ENCODE assay signal across 9 mouse cellular contexts in genomic region chr4:120667045-120667501, GRCm38 (mm10). TPM values are rescaled to one million over a fixed set of nuclear protein-coding genes. Genes with fewer than 3 reads are reported as not detected.
A peak's percentile ranks its signal among the peaks of the same experiment; 100 is the strongest.
DNase-seq lines count a peak whose midpoint lies in the region; ATAC-seq lines count a peak whose summit lies in the region.
"Had no signal": no experiment of that assay in that cellular context is flagged by ENCODE, and none has a peak within 500 bp of the region (broad histone marks: within the 10 kb centered on the region; RNA-seq: fewer than 3 reads in every experiment).

No protein-coding gene starts in this region.

- WGBS in embryonic facial prominence, embryonic 10.5 days = under 1% methylated on average over 50 of the region's 50 CpGs
- WGBS in liver, embryonic 13.5 days (ENCODE audit: insufficient replicate concordance) = under 1% methylated on average over 50 of the region's 50 CpGs

- peak; percentile 27 for ATAC-seq in liver, embryonic 13.5 days (ENCODE audit: low read depth)

- no peaks in the 10 kb centered on the region for H3K36me3 ChIP-seq in embryonic facial prominence, embryonic 10.5 days (replicated peaks)
- peaks cover 8% of the 10 kb centered on the region; the same call in 1 of the 2 replicates for H3K36me3 ChIP-seq in liver, embryonic 13.5 days

- peak overlapping the region; percentile 69 for H3K27ac ChIP-seq in embryonic facial prominence, embryonic 10.5 days (replicated peaks)
- H3K27ac ChIP-seq in liver, embryonic 13.5 days = peak overlapping the region; percentile 96

- H3K27me3 ChIP-seq in embryonic facial prominence, embryonic 10.5 days (replicated peaks; ENCODE audit: low read depth, poor library complexity, severe bottlenecking) = peaks cover 68% of the 10 kb centered on the region
- no peaks in the 10 kb centered on the region for H3K27me3 ChIP-seq in liver, embryonic 13.5 days

- H3K9ac ChIP-seq in liver, embryonic 13.5 days = peak overlapping the region; percentile 98

- H3K4me2 ChIP-seq in liver, embryonic 13.5 days = peak overlapping the region; percentile 91

- H3K4me1 ChIP-seq in embryonic facial prominence, embryonic 10.5 days = peaks cover 20% of the 10 kb centered on the region
- H3K4me1 ChIP-seq in liver, embryonic 13.5 days (replicated peaks) = peaks cover 86% of the 10 kb centered on the region

- H3K4me3 ChIP-seq in embryonic facial prominence, embryonic 10.5 days = peak overlapping the region; percentile 84
- H3K4me3 ChIP-seq in liver, embryonic 13.5 days (replicated peaks) = peak overlapping the region; percentile 94

- no peaks in the 10 kb centered on the region for H3K9me3 ChIP-seq in embryonic facial prominence, embryonic 10.5 days
- H3K9me3 ChIP-seq in liver, embryonic 13.5 days (replicated peaks) = no peaks in the 10 kb centered on the region

- DNase-seq in layer of hippocampus, postnatal 14 days (ENCODE audit: low spot score in 2 of 2) = peak; percentile 24 to 31
- DNase-seq in layer of hippocampus, adult 9-11 months = no peak
- DNase-seq in embryonic facial prominence, embryonic 10.5 days (ENCODE audit: low spot score) = peak; percentile 76
- peak; percentile 51 to 66 for DNase-seq in heart, adult 18-20 months
- DNase-seq in kidney, adult 11 months = peak; percentile 36
- DNase-seq in liver, embryonic 13.5 days = peak; percentile 54
- DNase-seq in naive thymus-derived CD4-positive, alpha-beta T cell, adult 2 months (ENCODE audit: low read depth) = peak; percentile 56
- peak; percentile 59 to 85 for DNase-seq in spleen, postnatal 4 days (ENCODE audit: low spot score in 2 of 2)

RNA-seq across cellular contexts. Expression of gene Cited4, which starts 0.7 kb away (rescaled TPM):
- 1 to 10 TPM; 2.6 to 4.0 TPM for total RNA-seq in layer of hippocampus, postnatal 14 days (2021)
- polyA plus RNA-seq in embryonic facial prominence, embryonic 10.5 days (2016; fragmentation: Nextera tagmentation; extraction: Ambion mirVana) = 9.9 and 10.3 TPM in 2 replicates
- 10 to 100 TPM; 35.6 to 51.5 TPM for total RNA-seq in heart, adult 18-20 months (2021)
- polyA plus RNA-seq in liver, embryonic 13.5 days (2015; fragmentation: Nextera tagmentation; extraction: Ambion mirVana) = 124 and 128 TPM in 2 replicates
- polyA plus RNA-seq: C2C12 had no signal

Comparison
In these comparisons a context has a peak if more than half of its experiments do, and no peak if none do; other contexts are left out.
1. RNA of gene Cited4, which starts 0.7 kb away (total RNA-seq): 35.6 to 51.5 TPM in heart, adult 18-20 months; 2.6 to 4.0 TPM in layer of hippocampus, postnatal 14 days; every median in the first group is over 4 times any median in the second.